Mouse (Mus musculus): ENCODE measurements around the gene Amotl2. TPM values are rescaled to one million over a fixed set of nuclear protein-coding genes. Genes with fewer than 3 reads are reported as not detected.
A peak's percentile ranks its signal among the peaks of the same experiment; 100 is the strongest.

Gene Amotl2
- polyA plus RNA-seq, 1 experiment from 2014 or later = 26.3 TPM

DNA sequence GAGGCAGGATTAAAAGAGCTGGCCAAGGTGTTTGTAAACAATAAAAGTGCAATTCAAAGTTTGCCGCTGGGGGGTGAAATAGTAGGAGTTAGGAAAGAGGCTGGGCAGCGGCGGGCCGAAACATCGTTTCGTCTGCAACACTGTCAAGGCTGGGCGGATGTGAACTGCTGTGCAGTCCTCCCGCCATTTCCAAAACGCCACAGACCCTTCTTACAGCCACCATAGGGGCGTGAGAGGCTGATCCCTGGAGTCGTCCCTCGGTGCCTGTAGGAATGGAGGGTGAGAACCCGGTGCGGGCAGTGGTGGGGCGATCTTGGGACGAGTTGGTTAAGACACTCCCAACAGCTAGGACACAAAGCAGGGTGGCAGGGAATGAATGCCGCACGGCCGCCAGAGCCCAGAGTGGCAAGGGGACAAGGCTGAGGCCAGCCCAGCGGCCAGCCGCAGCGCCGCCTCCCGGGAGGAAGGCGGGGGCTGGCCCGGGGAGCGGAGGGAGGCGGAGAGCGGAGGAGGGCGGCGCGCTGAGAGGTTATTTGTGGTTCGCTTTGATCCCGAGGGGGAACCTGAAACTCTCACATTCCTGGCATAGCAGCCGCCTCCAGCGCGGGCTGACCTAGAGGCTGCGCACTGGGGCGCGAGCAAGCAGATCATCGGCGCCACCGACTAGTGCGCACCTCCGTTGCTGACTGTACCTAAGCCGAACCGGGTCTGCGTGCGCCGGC is 853 bp downstream of the Amotl2 start:
- Histone ChIP-seq H3K4me1 (ENCODE audit: control insufficient read depth, insufficient read depth, low read length) (peaks cover 50% of the 10 kb centered on the region), H3K4me3 (replicated peaks; ENCODE audit: low read length) (peak overlapping the region; percentile 82), H3K27me3 (ENCODE audit: control insufficient read depth, insufficient read depth, low read length) (no peaks in the 10 kb centered on the region), H3K4me2 (ENCODE audit: low read depth, low read length) (peak overlapping the region; percentile 94), H3K9ac (ENCODE audit: low read length) (peak overlapping the region; percentile 91), H3K36me3 (ENCODE audit: control insufficient read depth, insufficient read depth, low read length) (peaks cover 8% of the 10 kb centered on the region), H3K27ac (ENCODE audit: low read length) (peak overlapping the region; percentile 96), H3K9me3 (replicated peaks; ENCODE audit: control insufficient read depth, low read length) (no peaks in the 10 kb centered on the region)
- WGBS = under 1% methylated on average over 50 of the region's 50 CpGs
- peak; percentile 89 for ATAC-seq (ENCODE audit: insufficient read depth, low FRiP score)

DNA sequence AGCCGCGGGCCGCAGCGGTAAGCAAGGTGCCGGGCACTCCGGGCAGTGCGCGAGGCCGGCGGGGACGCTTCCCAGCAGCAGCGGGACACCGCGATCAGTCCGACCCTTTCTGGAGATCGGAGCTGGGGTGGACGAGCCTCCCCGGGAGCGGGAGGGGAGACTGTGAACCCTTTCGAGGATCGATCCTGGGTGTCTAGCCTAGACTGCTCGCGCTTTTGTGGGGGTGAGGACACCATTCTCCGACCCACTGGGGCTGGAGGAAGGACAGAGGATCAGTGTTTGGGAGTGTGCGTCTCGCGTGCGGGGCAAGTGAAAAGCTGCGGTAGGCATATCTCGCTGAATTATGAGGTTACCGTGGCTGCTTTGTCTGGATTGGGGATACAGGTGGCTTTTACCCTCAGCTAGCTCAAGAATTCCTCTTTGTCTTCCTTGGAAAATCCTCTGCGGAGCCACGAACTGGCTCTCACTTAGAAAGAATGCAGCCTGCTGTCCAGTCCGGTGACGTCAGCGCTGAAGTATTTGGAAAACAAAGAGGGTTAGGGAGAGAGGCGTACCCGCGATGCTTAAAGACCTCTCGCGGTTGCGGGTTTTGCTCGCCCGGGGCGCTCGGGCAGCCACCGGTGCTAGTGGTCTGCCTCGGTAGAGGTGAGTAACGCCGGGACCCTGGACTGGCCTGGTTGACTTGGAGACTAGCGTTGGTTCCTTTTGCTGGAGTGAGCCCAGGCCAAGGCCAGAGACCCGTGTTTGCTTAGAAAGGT is 1.6 kb downstream of the Amotl2 start:
- WGBS = under 1% methylated on average over 52 of the region's 52 CpGs
- Histone ChIP-seq H3K4me3 (replicated peaks; ENCODE audit: low read length) (peak overlapping the region; percentile 82), H3K36me3 (ENCODE audit: control insufficient read depth, insufficient read depth, low read length) (peaks cover 15% of the 10 kb centered on the region), H3K27ac (ENCODE audit: low read length) (peak overlapping the region; percentile 96), H3K4me2 (ENCODE audit: low read depth, low read length) (peak overlapping the region; percentile 94), H3K4me1 (ENCODE audit: control insufficient read depth, insufficient read depth, low read length) (peaks cover 57% of the 10 kb centered on the region), H3K9me3 (replicated peaks; ENCODE audit: control insufficient read depth, low read length) (no peaks in the 10 kb centered on the region), H3K27me3 (ENCODE audit: control insufficient read depth, insufficient read depth, low read length) (no peaks in the 10 kb centered on the region), H3K9ac (ENCODE audit: low read length) (peak overlapping the region; percentile 91)
- ATAC-seq (ENCODE audit: insufficient read depth, low FRiP score) = peak; percentile 57

DNA sequence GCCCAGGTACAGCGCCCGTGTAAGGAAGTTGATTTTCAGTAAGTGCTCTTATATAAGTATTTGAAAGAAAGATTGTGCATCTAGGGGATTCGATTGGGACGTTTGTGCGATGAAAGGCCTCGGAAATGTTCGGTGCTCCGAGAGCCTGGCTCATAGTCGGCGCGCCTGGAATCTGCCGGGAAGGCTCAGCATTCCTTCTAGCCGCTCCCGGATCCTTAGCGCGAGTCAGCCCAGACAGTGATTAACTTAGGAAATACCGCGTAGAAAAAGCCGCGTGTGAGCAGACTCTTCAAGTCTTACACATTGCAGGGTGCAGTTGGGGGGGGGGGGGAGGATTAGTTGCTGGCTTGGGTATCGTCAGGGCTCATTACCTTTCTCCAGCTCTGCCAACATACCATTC is 2.2 kb downstream of the Amotl2 start:
- Histone ChIP-seq H3K4me3 (replicated peaks; ENCODE audit: low read length) (peak overlapping the region; percentile 82), H3K27me3 (ENCODE audit: control insufficient read depth, insufficient read depth, low read length) (no peaks in the 10 kb centered on the region), H3K27ac (ENCODE audit: low read length) (peak overlapping the region; percentile 96), H3K9ac (ENCODE audit: low read length) (peak overlapping the region; percentile 91), H3K36me3 (ENCODE audit: control insufficient read depth, insufficient read depth, low read length) (peaks cover 18% of the 10 kb centered on the region), H3K4me1 (ENCODE audit: control insufficient read depth, insufficient read depth, low read length) (peaks cover 62% of the 10 kb centered on the region), H3K9me3 (replicated peaks; ENCODE audit: control insufficient read depth, low read length) (no peaks in the 10 kb centered on the region), H3K4me2 (ENCODE audit: low read depth, low read length) (peak overlapping the region; percentile 94)
- ATAC-seq (ENCODE audit: insufficient read depth, low FRiP score) = no peak
- under 1% methylated on average over 21 of the region's 21 CpGs for WGBS

DNA sequence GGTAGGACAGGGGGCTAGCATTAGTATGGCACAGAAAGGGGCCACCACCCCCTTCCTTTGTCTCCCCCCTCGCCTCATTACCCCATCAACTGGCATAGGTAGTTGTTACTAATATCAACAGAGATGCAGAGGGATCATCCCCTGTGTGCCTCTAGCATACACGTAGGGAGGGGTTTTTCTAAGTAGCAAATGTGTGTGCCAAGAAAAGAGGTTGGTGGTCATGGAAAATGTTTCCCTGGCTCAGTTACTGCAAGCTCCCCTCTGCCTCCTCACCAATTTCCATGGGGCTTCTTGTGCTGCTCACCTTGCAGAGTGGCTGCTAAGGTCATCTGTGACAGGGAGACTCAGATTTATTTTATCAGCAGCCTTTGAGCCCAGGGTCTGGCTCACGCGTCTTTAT is 2.6 kb downstream of the Amotl2 start:
- Histone ChIP-seq H3K9ac (ENCODE audit: low read length) (peak overlapping the region; percentile 91), H3K4me2 (ENCODE audit: low read depth, low read length) (peak overlapping the region; percentile 94), H3K4me1 (ENCODE audit: control insufficient read depth, insufficient read depth, low read length) (peaks cover 62% of the 10 kb centered on the region), H3K27ac (ENCODE audit: low read length) (peak overlapping the region; percentile 96), H3K36me3 (ENCODE audit: control insufficient read depth, insufficient read depth, low read length) (peaks cover 18% of the 10 kb centered on the region), H3K4me3 (replicated peaks; ENCODE audit: low read length) (peak overlapping the region; percentile 82), H3K27me3 (ENCODE audit: control insufficient read depth, insufficient read depth, low read length) (no peaks in the 10 kb centered on the region), H3K9me3 (replicated peaks; ENCODE audit: control insufficient read depth, low read length) (no peaks in the 10 kb centered on the region)
- WGBS = 8% methylated on average over 4 of the region's 4 CpGs
- ATAC-seq (ENCODE audit: insufficient read depth, low FRiP score) = no peak

DNA sequence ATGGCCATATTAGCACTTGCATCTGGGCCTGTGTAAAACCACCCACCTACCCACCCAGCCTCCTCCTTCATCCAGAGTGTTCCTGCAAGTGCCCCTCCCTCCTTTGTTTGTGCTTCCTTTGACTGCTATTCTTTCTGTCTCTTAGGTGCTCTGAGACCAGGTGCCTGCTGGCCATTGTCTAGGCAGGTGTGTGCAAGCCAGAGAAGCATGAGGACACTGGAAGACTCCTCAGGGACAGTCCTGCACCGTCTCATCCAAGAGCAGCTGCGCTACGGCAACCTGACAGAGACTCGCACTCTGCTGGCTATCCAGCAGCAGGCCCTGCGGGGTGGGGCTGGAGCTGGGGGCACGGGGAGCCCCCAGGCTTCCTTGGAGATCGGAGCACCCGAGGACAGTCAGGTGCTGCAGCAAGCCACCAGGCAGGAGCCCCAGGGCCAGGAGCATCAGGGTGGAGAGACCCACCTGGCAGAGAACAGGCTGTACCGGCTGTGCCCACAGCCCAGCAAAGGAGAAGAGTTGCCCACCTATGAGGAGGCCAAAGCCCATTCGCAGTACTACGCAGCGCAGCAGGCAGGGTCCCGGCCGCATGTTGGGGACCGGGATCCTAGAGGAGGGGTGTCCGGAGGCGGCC is 3.6 kb downstream of the Amotl2 start:
- peak overlapping the region; percentile 94 for H3K4me2 ChIP-seq (ENCODE audit: low read depth, low read length)
- peaks cover 60% of the 10 kb centered on the region for H3K4me1 ChIP-seq (ENCODE audit: control insufficient read depth, insufficient read depth, low read length)
- no peak for ATAC-seq (ENCODE audit: insufficient read depth, low FRiP score)
- peak overlapping the region; percentile 69 for H3K9ac ChIP-seq (ENCODE audit: low read length)
- H3K9me3 ChIP-seq (replicated peaks; ENCODE audit: control insufficient read depth, low read length) = no peaks in the 10 kb centered on the region
- peaks cover 18% of the 10 kb centered on the region for H3K36me3 ChIP-seq (ENCODE audit: control insufficient read depth, insufficient read depth, low read length)
- H3K27ac ChIP-seq (ENCODE audit: low read length) = peak overlapping the region; percentile 44; the same call in 1 of the 2 replicates
- peak overlapping the region; percentile 82 for H3K4me3 ChIP-seq (replicated peaks; ENCODE audit: low read length)
- H3K27me3 ChIP-seq (ENCODE audit: control insufficient read depth, insufficient read depth, low read length) = no peaks in the 10 kb centered on the region
- 43% methylated on average over 17 of the region's 17 CpGs for WGBS

DNA sequence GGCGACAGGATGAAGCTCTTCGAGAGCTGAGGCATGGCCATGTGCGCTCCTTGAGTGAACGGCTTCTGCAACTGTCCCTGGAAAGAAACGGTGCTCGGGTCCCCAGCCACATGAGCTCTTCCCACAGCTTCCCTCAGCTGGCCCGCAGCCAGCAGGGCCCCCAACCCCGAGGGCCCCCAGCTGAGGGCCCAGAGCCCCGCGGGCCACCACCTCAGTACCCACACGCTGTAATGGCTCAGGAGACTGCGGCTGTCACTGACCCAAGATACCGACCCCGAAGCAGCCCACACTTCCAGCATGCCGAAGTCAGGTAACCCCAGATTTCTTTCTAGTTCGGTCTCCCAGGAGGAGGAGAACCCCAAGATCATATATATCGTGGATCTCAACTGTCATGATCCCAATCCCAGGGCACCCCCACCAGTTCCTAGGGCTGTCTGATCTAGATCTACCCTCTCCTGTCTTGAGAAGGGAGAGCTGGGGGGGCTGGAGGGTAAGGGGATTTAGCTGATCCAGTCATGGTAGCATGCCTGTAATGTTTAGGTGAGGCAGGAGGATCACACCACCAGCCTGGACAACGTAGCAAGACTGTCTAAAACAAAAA is 4.2 kb downstream of the Amotl2 start:
- Histone ChIP-seq H3K9ac (ENCODE audit: low read length) (peak overlapping the region; percentile 69), H3K36me3 (ENCODE audit: control insufficient read depth, insufficient read depth, low read length) (peaks cover 18% of the 10 kb centered on the region), H3K4me3 (replicated peaks; ENCODE audit: low read length) (peak overlapping the region; percentile 82), H3K27ac (ENCODE audit: low read length) (peak overlapping the region; percentile 21; the same call in 1 of the 2 replicates), H3K4me1 (ENCODE audit: control insufficient read depth, insufficient read depth, low read length) (peaks cover 61% of the 10 kb centered on the region), H3K27me3 (ENCODE audit: control insufficient read depth, insufficient read depth, low read length) (no peaks in the 10 kb centered on the region), H3K9me3 (replicated peaks; ENCODE audit: control insufficient read depth, low read length) (no peaks in the 10 kb centered on the region), H3K4me2 (ENCODE audit: low read depth, low read length) (peak overlapping the region; percentile 94)
- no peak for ATAC-seq (ENCODE audit: insufficient read depth, low FRiP score)
- WGBS = 53% methylated on average over 18 of the region's 18 CpGs

DNA sequence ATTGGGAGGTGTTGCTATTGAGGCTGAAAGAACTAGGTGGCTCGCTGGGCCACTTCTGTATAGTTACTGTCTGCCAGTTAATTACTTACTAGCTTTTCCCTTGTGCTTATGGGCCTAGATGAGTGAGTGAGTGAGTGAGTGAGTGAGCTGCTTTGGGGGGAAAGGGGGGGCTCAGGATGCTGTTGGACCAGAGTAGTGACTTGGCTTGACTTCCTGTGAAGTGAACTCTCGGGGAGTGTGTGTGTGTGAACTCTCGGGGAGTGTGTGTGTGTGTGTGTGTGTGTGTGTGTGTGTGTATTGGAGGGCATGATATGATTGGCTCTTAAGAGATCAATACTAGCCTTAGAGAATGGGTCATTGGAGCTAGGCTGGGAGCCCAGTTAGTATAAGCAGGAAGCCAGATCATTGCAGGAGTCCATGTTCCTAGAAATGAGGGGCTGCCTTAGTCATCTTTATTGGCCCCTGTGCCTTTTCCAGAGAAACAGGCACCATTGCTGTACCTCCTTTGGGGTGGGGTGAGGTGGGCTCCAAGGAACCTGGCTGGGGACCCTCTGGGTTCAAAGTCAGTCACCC is 5.0 kb downstream of the Amotl2 start:
- Histone ChIP-seq H3K4me1 (ENCODE audit: control insufficient read depth, insufficient read depth, low read length) (peaks cover 65% of the 10 kb centered on the region), H3K9me3 (replicated peaks; ENCODE audit: control insufficient read depth, low read length) (no peaks in the 10 kb centered on the region), H3K9ac (ENCODE audit: low read length) (peak overlapping the region; percentile 51), H3K4me3 (replicated peaks; ENCODE audit: low read length) (peak overlapping the region; percentile 82), H3K27me3 (ENCODE audit: control insufficient read depth, insufficient read depth, low read length) (no peaks in the 10 kb centered on the region), H3K4me2 (ENCODE audit: low read depth, low read length) (peak overlapping the region; percentile 94), H3K27ac (ENCODE audit: low read length) (peak overlapping the region; percentile 67), H3K36me3 (ENCODE audit: control insufficient read depth, insufficient read depth, low read length) (peaks cover 18% of the 10 kb centered on the region)
- WGBS = 50% methylated on average over 3 of the region's 3 CpGs
- ATAC-seq (ENCODE audit: insufficient read depth, low FRiP score) = no peak

DNA sequence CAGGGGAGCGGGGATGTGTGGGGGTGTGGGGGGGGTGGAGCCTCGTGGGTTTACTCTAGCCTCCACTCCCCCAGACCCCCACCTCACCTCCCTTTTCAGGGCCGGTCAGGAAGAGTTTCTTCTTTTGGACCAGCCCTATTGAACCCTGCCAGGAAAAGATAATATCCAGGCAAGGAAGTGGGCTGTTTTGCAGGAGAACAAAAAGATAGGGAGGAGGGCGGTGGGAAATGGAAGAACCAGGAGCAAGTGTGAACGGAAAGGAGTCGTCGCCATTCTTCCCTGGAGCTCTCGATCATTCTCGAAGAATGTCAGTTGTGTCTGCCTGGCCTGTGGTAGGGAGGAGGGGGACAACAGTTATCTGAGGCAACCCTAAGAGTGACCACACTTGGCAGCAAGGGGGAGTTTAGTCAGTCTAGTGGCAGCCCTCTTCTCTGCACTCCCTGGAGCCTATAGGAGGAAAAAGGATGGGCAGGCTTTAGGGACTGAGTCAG is 5.6 kb downstream of the Amotl2 start:
- Histone ChIP-seq H3K4me1 (ENCODE audit: control insufficient read depth, insufficient read depth, low read length) (peaks cover 63% of the 10 kb centered on the region), H3K4me2 (ENCODE audit: low read depth, low read length) (peak overlapping the region; percentile 94), H3K9ac (ENCODE audit: low read length) (peak overlapping the region; percentile 51; the same call in 1 of the 2 replicates), H3K9me3 (replicated peaks; ENCODE audit: control insufficient read depth, low read length) (no peaks in the 10 kb centered on the region), H3K36me3 (ENCODE audit: control insufficient read depth, insufficient read depth, low read length) (peaks cover 24% of the 10 kb centered on the region), H3K27ac (ENCODE audit: low read length) (peak overlapping the region; percentile 67), H3K27me3 (ENCODE audit: control insufficient read depth, insufficient read depth, low read length) (no peaks in the 10 kb centered on the region), H3K4me3 (replicated peaks; ENCODE audit: low read length) (peak overlapping the region; percentile 82; the same call in 1 of the 2 replicates)
- WGBS = 43% methylated on average over 9 of the region's 9 CpGs
- ATAC-seq (ENCODE audit: insufficient read depth, low FRiP score) = no peak

All from stomach, embryonic 16.5 days (tissue).